Mouse (Mus musculus) left cerebral cortex, adult 11 months (tissue): Measurements from ENCODE around the gene Grid2.

Experiments
- DNase-seq: peaks from one replicate; pipeline ENCODE4 v3.0.0; 2022; ENCODE audit warnings: low spot score

Grid2 gene

DNA sequence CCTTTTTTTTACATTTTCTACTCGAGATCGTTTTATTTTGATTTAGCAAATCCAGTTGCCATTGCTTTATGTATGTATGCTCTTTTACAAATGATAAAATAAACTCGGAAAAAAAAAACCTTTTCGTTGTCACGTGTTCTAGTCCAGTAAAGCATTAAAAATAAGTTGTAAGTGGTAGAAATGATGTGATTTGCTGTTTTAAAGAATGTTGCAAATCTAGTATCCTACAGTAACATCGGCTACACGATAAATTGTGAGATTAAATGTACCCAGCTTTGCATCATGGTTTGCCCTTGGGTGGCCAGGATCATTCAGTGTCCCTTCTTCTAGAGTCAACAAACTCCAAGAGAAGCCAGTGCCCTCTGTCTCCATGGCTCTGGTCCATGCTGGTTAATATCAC lies 1475.5 kb downstream of the Grid2 start:
- DNase-seq = no peak

DNA sequence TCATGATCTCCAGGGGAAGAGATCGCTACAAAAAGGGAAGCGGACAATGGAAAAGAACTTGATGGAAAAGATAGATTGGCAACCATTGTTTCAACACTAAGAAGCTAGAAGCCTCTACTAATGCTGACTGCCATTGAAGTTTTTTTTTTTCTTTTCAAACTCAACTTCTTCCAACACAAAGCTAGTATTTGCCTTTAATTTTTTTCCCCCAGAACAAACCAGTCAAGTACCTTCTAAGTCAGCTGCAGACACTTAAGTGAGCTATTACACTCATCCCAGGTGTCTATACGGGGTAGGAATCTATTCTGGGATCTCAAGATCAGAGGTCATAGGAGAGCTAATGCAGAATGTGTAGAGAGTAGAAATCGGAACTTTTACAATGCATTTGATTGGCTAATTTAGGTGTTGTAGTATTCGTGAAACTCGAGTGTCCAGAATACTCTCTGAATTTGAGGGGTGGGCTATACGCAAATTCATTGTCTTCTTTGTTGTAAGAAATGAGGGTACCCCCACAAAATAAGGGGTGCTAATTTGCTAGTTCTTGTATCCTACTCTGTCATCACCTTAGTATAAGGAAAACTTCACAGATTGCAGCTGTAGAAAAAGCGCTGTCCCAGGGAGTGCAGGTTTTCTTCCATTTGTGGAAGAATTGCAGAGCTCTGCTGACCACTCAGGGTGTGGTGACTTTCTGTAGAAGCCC lies 1476.1 kb downstream of the Grid2 start:
- DNase-seq = no peak

DNA sequence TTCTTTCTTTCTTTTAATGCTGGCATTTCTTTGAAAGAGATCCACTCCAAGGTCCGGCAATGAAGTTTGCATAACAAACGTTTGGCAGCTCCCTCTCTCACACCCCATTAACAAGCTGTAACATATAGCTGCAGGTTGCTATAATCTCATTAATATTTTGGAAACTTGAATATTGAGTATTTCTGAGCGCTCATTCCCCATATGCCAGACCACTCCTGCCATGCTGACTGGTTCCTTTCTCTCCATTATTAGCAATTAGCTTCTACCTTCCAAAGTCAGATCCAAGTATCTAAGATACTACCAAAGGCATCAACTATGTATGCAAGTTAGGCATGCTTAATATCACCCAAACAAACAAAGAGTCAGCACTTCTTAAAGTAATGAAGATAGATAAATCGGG lies 1477.6 kb downstream of the Grid2 start:
- no peak for DNase-seq

DNA sequence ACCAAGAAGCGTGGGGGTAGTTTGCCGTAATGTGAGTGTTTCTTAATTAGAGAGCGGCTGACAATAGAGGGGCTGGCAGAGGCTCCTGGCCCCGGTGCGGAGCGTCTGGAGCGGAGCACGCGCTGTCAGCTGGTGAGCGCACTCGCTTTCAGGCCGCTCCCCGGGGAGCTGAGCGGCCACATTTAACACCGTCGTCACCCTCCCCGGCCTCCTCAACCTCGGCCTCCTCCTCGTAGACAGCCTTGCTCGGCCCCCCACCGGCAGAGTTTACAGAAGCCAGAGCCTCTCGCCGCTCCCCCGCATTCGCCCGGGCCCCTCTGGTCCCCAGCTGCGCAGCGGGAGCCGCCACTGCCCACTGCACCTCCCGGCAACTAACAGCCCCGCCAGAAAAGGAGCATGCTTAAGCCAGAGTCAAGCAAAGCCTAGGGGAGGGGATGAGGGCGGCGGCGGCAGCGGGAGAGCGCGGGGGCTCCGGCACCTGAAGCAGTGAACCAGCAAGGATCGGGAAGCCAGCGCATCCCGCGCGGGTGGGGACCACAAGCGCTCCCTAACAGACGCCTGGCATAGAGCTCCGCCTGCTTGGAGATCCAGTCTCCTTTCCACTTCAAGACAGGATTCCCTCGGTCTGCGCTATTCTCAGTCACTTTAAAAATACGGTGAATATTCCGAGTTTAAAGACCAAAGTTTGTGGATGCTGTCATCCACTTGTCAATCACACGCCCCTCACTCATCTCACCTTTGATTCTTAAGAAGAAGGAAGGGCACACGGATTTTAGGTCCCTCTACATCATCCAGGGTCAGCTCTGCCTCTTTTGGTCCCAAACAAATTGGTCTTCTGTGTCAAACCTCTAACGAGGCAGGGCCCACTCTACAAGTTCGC lies 1479.0 kb downstream of the Grid2 start:
- DNase-seq = no peak

DNA sequence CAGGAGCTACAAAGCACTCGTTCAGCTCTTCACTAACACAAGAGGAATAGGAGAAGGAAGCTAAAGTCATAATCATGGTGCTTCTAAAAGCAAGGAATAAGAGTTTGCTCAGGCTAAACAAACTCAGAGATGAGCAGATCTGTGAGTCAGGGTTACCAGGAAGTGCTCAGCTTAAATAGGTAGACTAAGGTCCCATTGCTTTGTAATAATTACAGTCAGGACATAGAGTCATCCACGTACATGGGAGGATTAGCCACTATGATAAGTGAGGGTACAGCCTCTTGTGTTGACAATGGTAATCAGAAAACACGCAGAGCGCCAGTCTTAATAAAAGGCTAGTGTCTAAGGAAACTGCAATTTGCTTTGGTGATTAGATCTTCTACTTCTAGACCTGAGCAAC lies 1480.6 kb downstream of the Grid2 start:
- DNase-seq = no peak

DNA sequence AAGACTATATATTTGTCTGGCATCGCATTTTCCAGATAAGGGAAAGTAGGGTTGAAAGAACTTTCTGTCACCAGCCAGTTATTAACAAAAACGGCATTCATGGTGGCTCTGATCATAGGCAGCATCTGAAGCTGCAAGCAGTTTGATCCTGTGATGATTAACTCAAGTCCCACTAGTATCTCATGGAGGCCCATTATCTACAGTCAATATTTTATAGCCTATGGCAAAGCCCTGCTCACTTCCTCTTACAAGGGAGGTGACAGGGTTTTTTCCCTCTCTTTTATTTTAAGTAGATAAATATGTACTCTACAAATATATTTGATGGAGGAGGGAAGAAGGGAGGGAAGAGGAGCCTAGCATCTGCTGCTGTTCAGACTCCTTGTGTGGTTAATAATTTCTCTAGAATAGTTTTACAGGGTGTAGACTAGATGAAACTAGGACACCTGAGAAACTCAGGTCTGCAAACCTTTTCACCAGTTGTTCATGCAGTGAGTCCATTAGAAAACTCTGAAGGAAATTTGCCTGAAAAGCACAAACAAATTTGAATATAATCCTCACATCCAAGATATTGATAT lies 1487.3 kb downstream of the Grid2 start:
- DNase-seq = no peak
